29 mouse cellular contexts compared by ENCODE assay signal in the genomic region with DNA sequence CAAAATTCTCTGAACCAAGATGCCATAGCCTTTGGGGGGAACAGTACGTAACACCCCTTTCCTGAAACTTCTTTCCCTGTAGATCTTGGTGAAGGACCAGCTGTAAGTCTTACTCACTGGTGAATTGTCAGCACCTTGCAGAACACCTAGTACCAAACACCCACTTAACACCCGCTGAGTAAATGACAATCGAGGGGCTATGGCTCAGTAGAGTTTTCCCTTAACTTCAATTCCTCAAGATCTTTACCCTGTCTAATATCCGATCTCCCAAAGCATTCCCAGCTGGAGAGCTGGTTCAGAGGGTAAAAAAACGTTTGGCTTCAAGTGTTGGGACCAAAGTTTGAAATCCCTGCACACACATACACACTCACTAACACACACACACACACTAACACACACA.
DNase-seq lines count a peak whose midpoint lies in the region; ATAC-seq and TF ChIP-seq lines count a peak whose summit lies in the region.
"Had no signal": no experiment of that assay in that cellular context is flagged by ENCODE, and none has a peak within 500 bp of the region (broad histone marks: within the 10 kb centered on the region; RNA-seq: fewer than 3 reads in every experiment).

No protein-coding gene starts in this region.

- H3K4me2 ChIP-seq in kidney, embryonic 15.5 days = no peak overlapping the region
- H3K4me2 ChIP-seq: embryonic facial prominence, embryonic 13.5 days; embryonic facial prominence, embryonic 15.5 days; forebrain, embryonic 12.5 days had no signal

- no peaks in the 10 kb centered on the region for H3K27me3 ChIP-seq in heart, embryonic 10.5 days (ENCODE audit: insufficient read depth, poor library complexity, severe bottlenecking)
- H3K27me3 ChIP-seq in kidney, embryonic 15.5 days = no peaks in the 10 kb centered on the region
- H3K27me3 ChIP-seq: CH12.LX; embryonic facial prominence, embryonic 13.5 days; embryonic facial prominence, embryonic 15.5 days; forebrain, embryonic 12.5 days; Patski had no signal

- H3K9me3 ChIP-seq in heart, embryonic 10.5 days = no peaks in the 10 kb centered on the region
- no peaks in the 10 kb centered on the region for H3K9me3 ChIP-seq in kidney, embryonic 15.5 days (replicated peaks)
- H3K9me3 ChIP-seq: embryonic facial prominence, embryonic 13.5 days; embryonic facial prominence, embryonic 15.5 days; forebrain, embryonic 10.5 days; forebrain, embryonic 12.5 days had no signal

- no peak overlapping the region for H3K9ac ChIP-seq in kidney, embryonic 15.5 days
- H3K9ac ChIP-seq: embryonic facial prominence, embryonic 13.5 days; embryonic facial prominence, embryonic 15.5 days; forebrain, embryonic 12.5 days had no signal

- intact Hi-C loops in gastrocnemius, adult 2 months (cut with DNase I) = no loop called here

- no peak for ATAC-seq in kidney, embryonic 15.5 days (replicated peaks; ENCODE audit: low FRiP score)
- ATAC-seq: activated CD4-positive, CD25-positive, alpha-beta regulatory T cell, adult 4 months; CD4-positive, CD25-positive, alpha-beta regulatory T cell, adult 4 months; forebrain, embryonic 14.5 days; Patski had no signal

- 69% methylated on average over 5 of the region's 5 CpGs for WGBS in heart, embryonic 10.5 days
- WGBS in kidney, embryonic 15.5 days = 68% methylated on average over 5 of the region's 5 CpGs

- H3K36me3 ChIP-seq in heart, embryonic 10.5 days = no peaks in the 10 kb centered on the region
- H3K36me3 ChIP-seq in kidney, embryonic 15.5 days = no peaks in the 10 kb centered on the region
- H3K36me3 ChIP-seq: embryonic facial prominence, embryonic 13.5 days; embryonic facial prominence, embryonic 15.5 days; forebrain, embryonic 10.5 days; forebrain, embryonic 12.5 days; G1E had no signal

- peaks cover 26% of the 10 kb centered on the region for H3K4me1 ChIP-seq in heart, embryonic 10.5 days
- H3K4me1 ChIP-seq in kidney, embryonic 15.5 days = peaks cover 31% of the 10 kb centered on the region
- peaks cover 20% of the 10 kb centered on the region for H3K4me1 ChIP-seq in brown adipose tissue, adult 24 weeks (ENCODE audit: control insufficient read depth, insufficient read depth, insufficient read length, low read length)

- no peak for DNase-seq in gastrocnemius, adult 2 months
- no peak for DNase-seq in gastrocnemius, adult 18-20 months (ENCODE audit: low spot score)
- peak; percentile 60 for DNase-seq in heart, embryonic 10.5 days (ENCODE audit: low spot score)
- no peak for DNase-seq in heart, adult 9 months (ENCODE audit: low spot score in 2 of 2)
- no peak for DNase-seq in kidney, postnatal 14 days
- DNase-seq: adrenal gland, adult 8-10 months; adrenal gland, postnatal 14 days; adrenal gland, postnatal 36 days; B cell, adult 2 months; cerebellum, adult 11 months; cerebellum, adult 18-20 months; cerebellum, adult 8-10 months; cerebellum, adult 9-11 months; cerebellum, postnatal 14 days; cerebellum, postnatal 36 days; embryo, embryonic 11 days had no signal

- H3K4me3 ChIP-seq in gastrocnemius, adult 2 months = no peak overlapping the region
- H3K4me3 ChIP-seq in heart, embryonic 10.5 days = no peak overlapping the region
- no peak overlapping the region for H3K4me3 ChIP-seq in kidney, embryonic 15.5 days (replicated peaks)
- H3K4me3 ChIP-seq in brown adipose tissue, adult 24 weeks (ENCODE audit: insufficient read depth, low read depth, low read length) = no peak overlapping the region
- H3K4me3 ChIP-seq: embryonic facial prominence, embryonic 13.5 days; embryonic facial prominence, embryonic 15.5 days; erythroblast, embryonic 14.5 days; forebrain, embryonic 10.5 days; forebrain, embryonic 12.5 days had no signal

- H3K27ac ChIP-seq in gastrocnemius, adult 2 months = peak overlapping the region; percentile 38; the same call in 1 of the 2 replicates
- H3K27ac ChIP-seq in heart, embryonic 10.5 days = no peak overlapping the region
- H3K27ac ChIP-seq in kidney, embryonic 15.5 days = peak overlapping the region; percentile 15; the same call in 1 of the 2 replicates
- H3K27ac ChIP-seq in brown adipose tissue, adult 24 weeks (replicated peaks; ENCODE audit: low read depth, low read length) = peak overlapping the region; percentile 9
- H3K27ac ChIP-seq: embryonic facial prominence, embryonic 13.5 days; embryonic facial prominence, embryonic 15.5 days; forebrain, embryonic 10.5 days; forebrain, embryonic 12.5 days had no signal

- no peak for TF ChIP-seq CTCF in gastrocnemius, adult 2 months (IDR thresholded peaks at IDR 0.05)
